8 mouse cellular contexts compared by ENCODE assay signal in the genomic region with DNA sequence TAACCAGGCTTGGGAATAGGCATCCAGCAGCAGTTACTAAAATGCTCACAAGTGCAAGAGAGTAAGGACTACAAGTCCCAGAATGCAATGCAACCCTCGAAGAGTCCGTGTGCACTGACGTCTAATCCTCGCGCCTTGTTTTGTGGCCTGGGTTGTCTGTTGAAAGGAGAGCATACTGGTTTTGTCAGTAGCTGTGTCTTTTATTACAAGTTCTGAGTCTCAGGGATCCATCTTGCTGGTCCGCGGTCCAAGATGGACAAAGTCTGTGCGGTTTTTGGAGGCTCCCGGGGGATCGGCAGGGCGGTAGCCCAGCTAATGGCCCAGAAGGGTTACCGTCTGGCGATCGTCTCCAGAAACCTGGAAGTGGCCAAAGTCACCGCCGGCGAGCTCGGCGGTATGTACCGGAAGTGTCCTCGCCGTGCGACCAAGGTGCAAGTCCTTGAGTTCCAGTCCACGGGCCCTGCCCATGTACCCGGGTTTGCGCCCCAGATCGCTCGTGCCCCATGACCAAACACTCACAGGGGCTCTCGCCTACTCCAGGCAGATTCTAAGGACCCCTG. TPM values are rescaled to one million over a fixed set of nuclear protein-coding genes. Genes with fewer than 3 reads are reported as not detected.
DNase-seq lines count a peak whose midpoint lies in the region; ATAC-seq and TF ChIP-seq lines count a peak whose summit lies in the region.

Cbr4 (plus strand) TSS at position 138 of the 560 bp plus-strand sequence.

- H3K27me3 ChIP-seq in Patski: no peaks in the 10 kb centered on the region
- no peaks in the 10 kb centered on the region for H3K27me3 ChIP-seq in hindbrain, embryonic 13.5 days

- DNase-seq in Patski (ENCODE audit: low read depth, low spot score): no peak
- peak; percentile 86 to 93 for DNase-seq in cerebellum, postnatal 14 days
- peak; percentile 75 to 79 for DNase-seq in frontal cortex, postnatal 14 days (ENCODE audit: low spot score in 2 of 2)
- peak; percentile 70 to 71 for DNase-seq in layer of hippocampus, postnatal 25 days (ENCODE audit: extremely low spot score in 1 of 2, low spot score in 1 of 2)
- peak; percentile 93 for DNase-seq in lung, postnatal 25 days (ENCODE audit: low spot score)
- DNase-seq in retina, embryonic 14.5 days (ENCODE audit: low spot score): peak; percentile 97
- peak; percentile 84 for DNase-seq in thymus, postnatal 4 days

- POLR2A ChIA-PET in Patski (lab: Charles Lee): interaction anchor here (0.7 to 1.5 kb wide), 2 partner anchors 9 to 13 kb away, joined by 3 to 4 read pairs; no protein-coding TSS in a partner anchor

- H3K4me2 ChIP-seq in hindbrain, embryonic 13.5 days: peak within 1 kb of the TSS; percentile 77

- H3K27ac ChIP-seq in hindbrain, embryonic 13.5 days: peak within 1 kb of the TSS; percentile 88

- CTCF ChIA-PET in Patski (lab: Charles Lee): interaction anchor here (0.7 kb wide), 1 partner anchor 1210 kb away, joined by 3 read pairs; no protein-coding TSS in a partner anchor

- H3K4me3 ChIP-seq in hindbrain, embryonic 13.5 days: peak within 1 kb of the TSS; percentile 64

- peak; percentile 82 for ATAC-seq in Patski
- ATAC-seq in hindbrain, embryonic 13.5 days (ENCODE audit: low FRiP score): peak; percentile 96

- 3% methylated on average over 29 of the region's 29 CpGs for WGBS in hindbrain, embryonic 13.5 days

- no peaks in the 10 kb centered on the region for H3K9me3 ChIP-seq in hindbrain, embryonic 13.5 days

- in situ Hi-C loops in Patski (cut with MboI; ENCODE audit: low pct_unique_long_range_greater_than_20kb): no loop called here

- H3K4me1 ChIP-seq in hindbrain, embryonic 13.5 days (replicated peaks): peaks cover 10% of the 10 kb centered on the region; the same call in 1 of the 2 replicates

- H3K36me3 ChIP-seq in hindbrain, embryonic 13.5 days: peaks cover 8% of the 10 kb centered on the region

- no peak for TF ChIP-seq CTCF in Patski (IDR thresholded peaks at IDR 0.05)

- H3K9ac ChIP-seq in hindbrain, embryonic 13.5 days: peak within 1 kb of the TSS; percentile 84

RNA-seq across cellular contexts. Expression of gene Cbr4, which starts in this region (rescaled TPM):
- 31.4 TPM for polyA plus RNA-seq in Patski (2021)
- 21.7 and 23.0 TPM in 2 replicates for polyA plus RNA-seq in hindbrain, embryonic 13.5 days (2015; fragmentation: Nextera tagmentation; extraction: Ambion mirVana)
- total RNA-seq in layer of hippocampus, postnatal 25 days (2021): 10 to 100 TPM; 22.2 to 24.3 TPM
